Mouse (Mus musculus) spleen, adult 2 months (tissue): Measurements from ENCODE around the gene Ctse. TPM values are rescaled to one million over a fixed set of nuclear protein-coding genes. Genes with fewer than 3 reads are reported as not detected.

Experiments used
- DNase-seq, 2 experiments: peaks; one replicate each; pipeline versions ENCODE4 v3.0.0 to v3.0.0-alpha.2; 2012 to 2021; ENCODE audit warnings: low spot score in 2 of 2, low read depth in 1 of 2
- H3K27ac ChIP-seq: fragments of 200-500 bp; 2 replicates; pipeline ENCODE4 v1.5.1; 2012; ENCODE audit warnings: low read length, inconsistent platforms; ENCODE audit not compliant: insufficient read depth
- H3K27me3 ChIP-seq: fragments of 200-500 bp; 2 replicates; pipeline ENCODE4 v1.6.1; 2012; ENCODE audit warnings: mild to moderate bottlenecking, moderate library complexity, low read length, inconsistent platforms; ENCODE audit not compliant: control insufficient read depth, insufficient read depth
- H3K36me3 ChIP-seq: fragments of 200-500 bp; 2 replicates; pipeline ENCODE4 v1.6.1; 2012; ENCODE audit warnings: mild to moderate bottlenecking, low read length, inconsistent platforms; ENCODE audit not compliant: control insufficient read depth, insufficient read depth
- H3K4me1 ChIP-seq: fragments of 200-500 bp; 2 replicates; pipeline ENCODE4 v1.6.1; 2011; ENCODE audit warnings: inconsistent platforms; ENCODE audit not compliant: control insufficient read depth, insufficient read depth, insufficient read length
- H3K4me3 ChIP-seq: fragments of 200-500 bp; 2 replicates; pipeline ENCODE4 v1.5.1; 2011; ENCODE audit warnings: mild to moderate bottlenecking, inconsistent platforms; ENCODE audit not compliant: insufficient read depth, insufficient read length; ENCODE audit errors: extremely low read depth
- CTCF ChIP-seq: fragments of 200-500 bp; IDR thresholded peaks from 2 replicates; pipeline ENCODE4 v1.5.1; 2011; ENCODE audit warnings: mild to moderate bottlenecking, inconsistent platforms; ENCODE audit not compliant: insufficient read depth, insufficient read length, insufficient replicate concordance; ENCODE audit errors: extremely low read depth
- POLR2A ChIP-seq: fragments of 200-500 bp; IDR thresholded peaks from 2 replicates; pipeline ENCODE4 v1.6.1; 2011; ENCODE audit warnings: low read depth, low read length, inconsistent platforms
- WGBS: fragments of 180-500 bp; shearing (Covaris S2); methylation state at CpG from one replicate; pipeline ENCODE4 v1.1.7; 2018; 5-methylcytosine and 5-hydroxymethylcytosine counted together
- polyA plus RNA-seq: library from polyadenylated mRNA; depleted of rRNA; stranded (reverse); fragments of >200 nt; gene quantifications from 2 replicates; pipeline ENCODE4 v1.2.3, GENCODE M21; 2012

Gene Ctse
- polyA plus RNA-seq, 1 experiment: 77.8 TPM

DNA sequence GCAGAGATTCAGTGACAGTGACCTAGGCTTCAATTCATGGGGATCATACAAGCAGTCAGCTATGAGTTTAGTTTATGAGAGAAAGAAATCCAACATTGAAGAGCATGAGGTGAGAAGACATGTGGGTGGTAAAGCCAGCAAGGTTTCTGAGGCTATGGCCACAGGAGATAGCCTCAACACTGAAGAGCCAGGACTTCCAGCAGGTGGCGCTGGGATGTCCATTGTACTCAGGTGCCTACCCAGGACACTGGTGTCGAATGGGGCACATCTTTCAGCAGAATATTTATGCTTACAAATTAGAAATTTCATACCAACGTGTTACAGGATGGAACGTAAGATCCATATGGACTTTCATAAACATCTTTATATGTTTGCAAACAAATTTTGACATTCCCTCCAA is 70.2 kb downstream of the Ctse start:
- DNase-seq: peak; percentile 19 to 68
- Histone ChIP-seq H3K4me1 (no peaks in the 10 kb centered on the region), H3K27me3 (no peaks in the 10 kb centered on the region), H3K36me3 (no peaks in the 10 kb centered on the region), H3K27ac (no peak overlapping the region), H3K4me3 (no peak overlapping the region)
- 29% methylated on average over 4 of the region's 4 CpGs for WGBS
- TF ChIP-seq CTCF (peak; percentile 70; the same call in 1 of the 2 replicates), POLR2A (no peak)

DNA sequence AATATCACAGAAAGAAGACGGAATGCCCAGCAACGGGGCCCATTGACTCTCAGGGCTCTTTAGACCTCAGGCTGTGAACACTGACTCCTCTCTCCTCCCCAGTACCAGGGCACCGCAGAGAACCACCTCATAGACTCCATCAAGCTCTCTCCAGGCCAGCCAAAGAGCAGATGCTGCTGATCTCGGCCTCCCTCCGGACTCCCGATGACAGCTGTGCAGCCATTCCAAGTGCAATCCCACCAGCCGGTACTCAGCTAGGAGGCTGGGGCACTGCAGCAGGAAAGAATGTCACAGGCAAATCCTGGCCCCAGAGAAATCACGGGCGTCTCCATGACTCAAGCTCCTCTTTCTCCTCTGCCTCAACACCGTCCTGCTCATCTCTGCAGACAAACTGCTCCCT is 73.4 kb downstream of the Ctse start:
- DNase-seq: no peak
- WGBS: 86% methylated on average over 10 of the region's 10 CpGs
- H3K36me3 ChIP-seq: no peaks in the 10 kb centered on the region
- no peaks in the 10 kb centered on the region for H3K4me1 ChIP-seq
- no peak overlapping the region for H3K4me3 ChIP-seq
- TF ChIP-seq CTCF (no peak), POLR2A (no peak)
- no peak overlapping the region for H3K27ac ChIP-seq
- no peaks in the 10 kb centered on the region for H3K27me3 ChIP-seq

DNA sequence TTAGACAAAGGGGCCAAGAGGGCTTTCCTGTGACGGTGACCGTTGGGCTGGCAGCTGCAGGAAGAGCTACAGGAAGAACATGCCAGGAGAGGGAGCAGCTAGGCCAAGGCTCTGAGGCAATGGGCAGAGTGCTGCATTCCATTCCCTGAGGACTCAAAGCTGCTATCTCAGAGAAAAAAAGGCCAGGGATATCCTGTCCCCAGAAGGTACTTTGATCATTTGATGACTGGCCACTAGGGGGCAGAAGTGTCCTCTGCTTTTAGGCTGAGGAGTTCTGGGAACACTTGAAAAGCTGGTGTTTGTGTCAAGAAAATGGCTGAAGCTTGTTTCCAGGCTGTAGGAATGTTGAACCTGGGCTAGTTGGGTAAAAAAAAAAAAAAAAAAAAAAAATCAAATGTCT is 74.3 kb downstream of the Ctse start:
- H3K27ac ChIP-seq: no peak overlapping the region
- WGBS: 32% methylated on average over 2 of the region's 2 CpGs
- TF ChIP-seq POLR2A (no peak), CTCF (peak; percentile 53; the same call in 1 of the 2 replicates)
- DNase-seq: peak; percentile 30 to 63
- no peaks in the 10 kb centered on the region for H3K36me3 ChIP-seq
- no peaks in the 10 kb centered on the region for H3K4me1 ChIP-seq
- no peak overlapping the region for H3K4me3 ChIP-seq
- no peaks in the 10 kb centered on the region for H3K27me3 ChIP-seq

- WGBS: 86% methylated on average over 20 of the region's 20 CpGs
- TF ChIP-seq CTCF (no peak), POLR2A (no peak)
- no peak overlapping the region for H3K27ac ChIP-seq
- H3K4me1 ChIP-seq: no peaks in the 10 kb centered on the region
- no peaks in the 10 kb centered on the region for H3K27me3 ChIP-seq
- no peak overlapping the region for H3K4me3 ChIP-seq
- no peaks in the 10 kb centered on the region for H3K36me3 ChIP-seq
- no peak for DNase-seq
Measured at GRCm38 (mm10) chr1:131714388-131715337, 76.6 kb downstream of the Ctse start.

DNA sequence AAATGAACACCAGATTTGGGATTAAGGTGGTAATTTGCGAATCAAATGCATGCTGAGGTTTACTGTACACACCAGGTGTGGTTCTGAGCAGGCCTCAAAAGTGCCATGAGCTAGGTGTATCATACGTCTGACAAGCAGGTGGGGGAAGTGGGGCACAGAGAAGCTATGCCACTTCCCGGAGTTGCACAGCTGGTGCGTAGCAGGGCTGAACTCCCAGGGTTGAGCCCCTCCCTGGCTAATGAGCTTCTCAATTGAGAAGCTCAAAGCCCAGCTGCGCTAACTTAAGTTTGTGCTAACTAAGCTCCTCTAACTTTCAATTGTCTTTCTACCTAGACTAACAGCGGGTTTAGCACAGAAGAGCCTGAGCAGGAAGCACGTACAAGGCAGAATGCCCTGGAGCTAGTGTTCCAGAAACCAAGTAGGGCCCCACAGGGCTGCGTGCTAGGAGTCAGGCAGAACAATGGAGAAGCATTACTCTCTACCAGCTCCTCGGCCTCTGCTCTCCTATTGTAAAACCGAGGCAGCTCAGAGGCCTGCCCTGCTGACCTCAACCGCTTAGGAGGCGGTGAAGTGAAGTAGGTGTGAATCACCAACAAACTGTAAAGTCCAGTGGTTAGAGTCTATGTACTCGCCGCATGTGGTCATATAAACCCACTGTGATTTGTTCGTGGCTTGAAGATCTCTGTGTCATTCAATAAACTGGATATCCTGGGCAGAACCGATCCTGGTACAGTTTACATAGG is 81.0 kb downstream of the Ctse start:
- no peaks in the 10 kb centered on the region for H3K36me3 ChIP-seq
- H3K4me1 ChIP-seq: no peaks in the 10 kb centered on the region
- no peak overlapping the region for H3K27ac ChIP-seq
- no peaks in the 10 kb centered on the region for H3K27me3 ChIP-seq
- 84% methylated on average over 16 of the region's 16 CpGs for WGBS
- no peak overlapping the region for H3K4me3 ChIP-seq
- DNase-seq: no peak
- TF ChIP-seq CTCF (no peak), POLR2A (no peak)

GRCm38 (mm10) chr1:131721989-131722388 is 83.9 kb downstream of the Ctse start:
- 75% methylated on average over 3 of the region's 3 CpGs for WGBS

More at GRCm38 (mm10) chr1:131721989-131722388, 83.9 kb downstream of the Ctse start:
- no peaks in the 10 kb centered on the region for H3K36me3 ChIP-seq
- no peaks in the 10 kb centered on the region for H3K4me1 ChIP-seq
- TF ChIP-seq CTCF: no peak
- TF ChIP-seq POLR2A: no peak
- H3K27ac ChIP-seq: no peak overlapping the region
- H3K27me3 ChIP-seq: no peaks in the 10 kb centered on the region
- H3K4me3 ChIP-seq: no peak overlapping the region
- DNase-seq: no peak
